Mouse (Mus musculus): ENCODE measurements at regions not wholly inside any gene's neighbourhood (a gene's known extent, or its start where the extent isn't known, plus 50 kb on each side); places are given as distances from the start of the nearest gene placed in this dataset.

- TF ChIP-seq EP300 (IDR thresholded peaks at IDR 0.05; ENCODE audit: low read depth) = no peak
- TF ChIP-seq CTCF (IDR thresholded peaks at IDR 0.05; ENCODE audit: low read depth) = no peak
Measured at GRCm38 (mm10) chr12:7909746-7910360, 67.6 kb upstream of the Apob start.

Data from liver, embryonic 14.5 days (tissue).